Mouse (Mus musculus) limb, embryonic 14.5 days (tissue): ENCODE results near the gene Galnt10. TPM values are rescaled to one million over a fixed set of nuclear protein-coding genes. Genes with fewer than 3 reads are reported as not detected.

ENCODE experiments used
- ATAC-seq: fragments of 200-750 bp; cut with Nextera tagmentation; 2 replicates; pipeline ENCODE4 v1.8.0; 2017; ENCODE audit warnings: low read depth, moderate number of reproducible peaks, moderate TSS enrichment; ENCODE audit not compliant: low FRiP score
- DNase-seq: peaks from one replicate; pipeline ENCODE4 v3.0.0-alpha.2; 2015; ENCODE audit warnings: low spot score
- H3K27ac ChIP-seq: fragments of 300-500 bp; sonication (generic); replicated peaks from 2 replicates; pipeline ENCODE4 v1.5.1; 2014; ENCODE audit warnings: low read depth, mild to moderate bottlenecking, low read length, moderate library complexity, mixed read lengths
- H3K27me3 ChIP-seq: fragments of 300-500 bp; sonication (generic); 2 replicates; pipeline ENCODE4 v1.6.1; 2014; ENCODE audit warnings: low read length, mixed read lengths; ENCODE audit not compliant: control insufficient read depth, insufficient read depth
- H3K36me3 ChIP-seq: fragments of 300-500 bp; sonication (generic); 2 replicates; pipeline ENCODE4 v1.6.1; 2014; ENCODE audit warnings: mild to moderate bottlenecking, low read length, moderate library complexity, mixed read lengths; ENCODE audit not compliant: control insufficient read depth, insufficient read depth
- H3K4me1 ChIP-seq: fragments of 300-500 bp; sonication (generic); 2 replicates; pipeline ENCODE4 v1.6.1; 2014; ENCODE audit warnings: antibody characterized with exemption, low read length, mixed read lengths; ENCODE audit not compliant: control insufficient read depth, insufficient read depth
- H3K4me2 ChIP-seq: fragments of 300-500 bp; sonication (generic); replicated peaks from 2 replicates; pipeline ENCODE4 v1.6.1; 2014; ENCODE audit warnings: low read depth, mild to moderate bottlenecking, low read length, moderate library complexity; ENCODE audit not compliant: severe bottlenecking
- H3K4me3 ChIP-seq: fragments of 300-500 bp; sonication (generic); replicated peaks from 2 replicates; pipeline ENCODE4 v1.5.1; 2014; ENCODE audit warnings: low read length
- H3K9ac ChIP-seq: fragments of 300-500 bp; sonication (generic); 2 replicates; pipeline ENCODE4 v1.6.1; 2014; ENCODE audit warnings: mild to moderate bottlenecking, low read depth, low read length, moderate library complexity; ENCODE audit not compliant: severe bottlenecking
- H3K9me3 ChIP-seq: fragments of 300-500 bp; sonication (generic); 2 replicates; pipeline ENCODE4 v1.6.1; 2016; ENCODE audit warnings: low read length; ENCODE audit not compliant: control insufficient read depth
- POLR2A ChIP-seq: fragments of 200-500 bp; IDR thresholded peaks from 2 replicates; pipeline ENCODE4 v1.8.0; 2012; ENCODE audit warnings: inconsistent platforms, mild to moderate bottlenecking, moderate library complexity, borderline replicate concordance; ENCODE audit not compliant: insufficient read depth, insufficient read length; ENCODE audit errors: extremely low read depth
- WGBS: fragments of 180-500 bp; shearing (Covaris S2); extraction: QIAGEN DNeasy Blood & Tissue Kit; methylation state at CpG from one replicate; pipeline ENCODE4 v1.1.7; 2014; 5-methylcytosine and 5-hydroxymethylcytosine counted together
- polyA plus RNA-seq, 2 experiments: library from polyadenylated mRNA; depleted of rRNA in 1 of 2; stranded (reverse) in 1 of 2; unstranded in 1 of 2; fragments of >200 nt; fragmentation: Nextera tagmentation in 1 of 2; extraction: Ambion mirVana in 1 of 2; gene quantifications; 2 replicates each; pipeline versions ENCODE4 v1.2.1 to v1.2.3; 2012 to 2014

The Galnt10 gene
- polyA plus RNA-seq, 2 experiments: 24.4 to 26.5 TPM

DNA sequence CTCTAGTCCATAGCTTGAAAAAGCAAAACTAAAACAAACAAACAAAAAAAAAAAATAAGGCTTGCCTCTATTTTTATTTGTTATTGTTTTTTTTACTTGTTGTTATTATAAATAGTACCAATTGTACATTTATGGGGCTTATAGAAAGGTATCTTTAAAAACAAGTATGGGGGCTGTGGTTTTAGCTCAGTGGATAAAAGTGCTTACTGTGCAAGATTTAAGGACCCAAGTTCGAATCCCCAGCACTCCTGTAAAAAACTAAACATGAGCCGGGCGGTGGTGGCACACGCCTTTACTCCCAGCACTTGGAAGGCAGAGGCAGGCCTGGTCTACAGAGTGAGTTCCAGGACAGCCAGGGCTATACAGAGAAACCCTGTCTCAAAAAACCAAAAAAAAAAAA is 116.1 kb downstream of the Galnt10 start:
- H3K36me3 ChIP-seq: peaks cover 15% of the 10 kb centered on the region
- 92% methylated on average over 4 of the region's 4 CpGs for WGBS

DNA sequence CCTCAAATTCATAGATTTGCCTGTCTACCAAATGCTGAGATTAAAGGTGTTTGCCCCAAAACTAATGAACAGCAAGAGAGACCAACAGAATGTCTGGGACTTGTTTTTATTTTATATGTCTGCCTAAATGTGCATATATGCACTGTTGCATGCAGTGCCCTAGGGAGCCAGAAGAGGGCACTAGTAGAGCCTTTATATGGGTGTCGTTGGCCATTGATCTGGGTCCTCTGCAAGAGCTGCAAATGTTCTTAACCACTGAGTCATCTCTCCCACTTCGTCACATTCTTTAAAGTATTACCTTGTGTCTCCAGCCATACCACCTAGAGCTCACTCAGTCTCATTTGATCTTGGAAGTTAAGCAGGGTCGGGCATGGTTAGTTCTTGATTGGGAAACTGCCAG is 118.9 kb downstream of the Galnt10 start:
- no peak overlapping the region for H3K9ac ChIP-seq
- no peaks in the 10 kb centered on the region for H3K9me3 ChIP-seq
- DNase-seq (no peak), ATAC-seq (no peak)
- peaks cover 31% of the 10 kb centered on the region for H3K36me3 ChIP-seq
- H3K27ac ChIP-seq: no peak overlapping the region
- no peak overlapping the region for H3K4me2 ChIP-seq
- no peaks in the 10 kb centered on the region for H3K27me3 ChIP-seq
- H3K4me3 ChIP-seq: no peak overlapping the region
- no peaks in the 10 kb centered on the region for H3K4me1 ChIP-seq
- 83% methylated on average over 3 of the region's 3 CpGs for WGBS
- no peak for TF ChIP-seq POLR2A

More for the DNA sequence above, 116.1 kb downstream of the Galnt10 start:
- DNase-seq: no peak
- no peak overlapping the region for H3K9ac ChIP-seq
- H3K27me3 ChIP-seq: no peaks in the 10 kb centered on the region
- no peak overlapping the region for H3K27ac ChIP-seq
- H3K4me2 ChIP-seq: no peak overlapping the region
- TF ChIP-seq POLR2A: no peak
- H3K4me1 ChIP-seq: no peaks in the 10 kb centered on the region
- ATAC-seq: no peak
- no peak overlapping the region for H3K4me3 ChIP-seq
- no peaks in the 10 kb centered on the region for H3K9me3 ChIP-seq

DNA sequence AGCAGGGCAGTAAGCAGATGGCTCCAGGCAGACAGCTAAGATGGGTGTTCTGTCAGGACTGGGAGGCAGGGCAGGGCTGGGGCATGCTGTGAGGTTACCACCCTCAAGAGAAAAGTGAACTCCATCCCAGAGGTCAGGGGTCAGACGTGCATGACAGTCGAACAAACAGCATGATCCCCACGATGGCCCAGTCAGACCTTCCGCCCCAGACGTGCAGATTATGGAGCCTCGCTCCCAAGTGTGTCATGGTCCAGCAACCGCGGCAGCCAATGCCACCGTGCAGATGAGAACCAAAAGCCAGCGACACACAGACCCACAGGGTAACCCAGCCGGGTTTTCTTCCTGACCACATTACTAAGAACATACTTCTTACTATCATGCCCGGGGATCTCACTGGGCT is 121.4 kb downstream of the Galnt10 start:
- H3K27ac ChIP-seq: no peak overlapping the region
- H3K4me3 ChIP-seq: no peak overlapping the region
- H3K36me3 ChIP-seq: peaks cover 41% of the 10 kb centered on the region
- no peak overlapping the region for H3K9ac ChIP-seq
- H3K4me1 ChIP-seq: no peaks in the 10 kb centered on the region
- no peaks in the 10 kb centered on the region for H3K27me3 ChIP-seq
- no peak overlapping the region for H3K4me2 ChIP-seq
- DNase-seq (no peak), ATAC-seq (no peak)
- no peak for TF ChIP-seq POLR2A
- no peaks in the 10 kb centered on the region for H3K9me3 ChIP-seq
- 34% methylated on average over 12 of the region's 12 CpGs for WGBS

DNA sequence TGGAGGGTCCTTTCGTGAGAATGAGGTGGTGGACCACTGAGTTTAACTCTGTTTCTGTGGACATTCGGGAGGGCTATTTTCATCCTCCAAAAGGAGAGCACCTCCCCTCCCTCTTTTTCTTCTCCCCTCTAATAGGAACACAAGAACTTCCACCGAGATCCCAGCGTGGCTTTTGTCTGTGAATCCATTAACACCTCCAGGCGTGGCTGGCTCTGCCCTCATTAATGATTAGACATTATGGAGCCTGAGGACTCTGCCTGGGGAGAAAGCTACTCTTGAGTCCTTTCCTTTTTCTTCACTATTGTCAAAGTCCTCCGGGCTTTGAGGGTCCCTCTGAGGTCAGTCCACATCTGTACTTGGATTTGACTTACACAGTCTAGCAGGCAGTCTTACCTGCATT is 121.9 kb downstream of the Galnt10 start:
- no peak overlapping the region for H3K4me2 ChIP-seq
- H3K4me1 ChIP-seq: no peaks in the 10 kb centered on the region
- no peaks in the 10 kb centered on the region for H3K27me3 ChIP-seq
- no peak overlapping the region for H3K27ac ChIP-seq
- TF ChIP-seq POLR2A: no peak
- no peaks in the 10 kb centered on the region for H3K9me3 ChIP-seq
- no peak overlapping the region for H3K4me3 ChIP-seq
- peaks cover 44% of the 10 kb centered on the region for H3K36me3 ChIP-seq
- ATAC-seq: no peak
- no peak for DNase-seq
- WGBS: 43% methylated on average over 6 of the region's 6 CpGs
- H3K9ac ChIP-seq: no peak overlapping the region

DNA sequence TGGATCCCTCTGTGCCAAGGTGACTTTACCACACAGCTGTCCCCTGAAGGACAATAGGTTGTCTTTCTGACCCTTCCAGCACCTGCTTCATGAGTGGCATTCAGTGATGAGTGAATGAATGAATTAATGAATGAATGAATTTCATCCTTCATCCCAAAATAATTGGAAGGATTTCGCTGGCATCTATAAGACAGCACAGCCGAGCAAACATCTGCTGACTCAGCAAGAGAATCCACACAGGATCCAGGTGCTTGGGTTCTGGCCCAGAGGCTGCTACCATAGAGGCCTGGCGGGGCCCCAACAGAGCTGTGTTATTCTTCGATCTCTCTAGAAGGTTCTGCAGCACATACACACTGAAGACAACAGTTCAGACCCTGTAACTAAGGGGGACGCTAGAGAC is 125.5 kb downstream of the Galnt10 start:
- H3K27ac ChIP-seq: no peak overlapping the region
- H3K27me3 ChIP-seq: no peaks in the 10 kb centered on the region
- peaks cover 37% of the 10 kb centered on the region for H3K36me3 ChIP-seq
- TF ChIP-seq POLR2A: no peak
- no peaks in the 10 kb centered on the region for H3K4me1 ChIP-seq
- H3K9me3 ChIP-seq: no peaks in the 10 kb centered on the region
- 82% methylated on average over 5 of the region's 5 CpGs for WGBS
- H3K9ac ChIP-seq: no peak overlapping the region
- ATAC-seq: no peak
- H3K4me2 ChIP-seq: no peak overlapping the region
- no peak overlapping the region for H3K4me3 ChIP-seq
- DNase-seq: no peak

DNA sequence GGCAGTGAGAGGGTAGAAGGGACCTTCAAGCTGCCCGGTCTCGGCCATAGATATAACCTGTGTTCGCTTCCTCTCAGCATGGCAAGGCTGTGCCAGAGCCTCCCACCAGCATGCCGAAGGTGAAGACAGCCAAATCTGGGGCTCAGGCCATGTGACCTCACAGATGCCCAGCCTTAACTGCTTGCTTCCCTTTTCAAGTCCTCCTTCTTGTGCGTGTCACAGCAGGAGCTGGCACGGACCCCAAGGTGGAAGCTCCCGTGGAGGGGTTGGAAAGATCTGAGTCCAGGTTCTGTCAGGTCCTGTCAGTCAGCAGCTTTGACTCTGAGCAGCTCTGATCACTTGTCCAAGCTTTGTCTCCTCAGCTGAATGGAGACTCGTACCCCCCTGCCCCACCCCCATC is 126.4 kb downstream of the Galnt10 start:
- Histone ChIP-seq H3K4me2 (no peak overlapping the region), H3K4me1 (no peaks in the 10 kb centered on the region), H3K27me3 (no peaks in the 10 kb centered on the region), H3K4me3 (no peak overlapping the region), H3K27ac (no peak overlapping the region), H3K36me3 (peaks cover 29% of the 10 kb centered on the region), H3K9ac (no peak overlapping the region), H3K9me3 (no peaks in the 10 kb centered on the region)
- TF ChIP-seq POLR2A: no peak
- 92% methylated on average over 8 of the region's 8 CpGs for WGBS
- ATAC-seq: no peak
- no peak for DNase-seq
